Mouse (Mus musculus): ENCODE results near the gene Gna12. TPM values are rescaled to one million over a fixed set of nuclear protein-coding genes. Genes with fewer than 3 reads are reported as not detected.

The Gna12 gene
- polyA plus RNA-seq, 1 experiment from 2014 or later: 49.7 TPM

GRCm38 (mm10) chr5:140752041-140752440 is 78.2 kb downstream of the Gna12 start:
- Histone ChIP-seq H3K4me1 (replicated peaks; ENCODE audit: control insufficient read depth, insufficient read depth, low read length) (no peaks in the 10 kb centered on the region), H3K4me2 (ENCODE audit: low read depth, low read length, severe bottlenecking) (no peak overlapping the region), H3K4me3 (ENCODE audit: low read depth, low read length) (no peak overlapping the region), H3K9me3 (ENCODE audit: control insufficient read depth, low read length) (no peaks in the 10 kb centered on the region; the same call in 1 of the 2 replicates), H3K9ac (ENCODE audit: low read length) (no peak overlapping the region), H3K27me3 (ENCODE audit: control insufficient read depth, insufficient read depth, low read length) (no peaks in the 10 kb centered on the region), H3K27ac (ENCODE audit: low read depth, low read length) (no peak overlapping the region), H3K36me3 (ENCODE audit: control insufficient read depth, insufficient read depth, low read length) (no peaks in the 10 kb centered on the region)
- 90% methylated on average over 15 of the region's 15 CpGs for WGBS
- ATAC-seq (replicated peaks; ENCODE audit: low FRiP score) (no peak), DNase-seq (ENCODE audit: low spot score) (no peak)

- Histone ChIP-seq H3K4me3 (ENCODE audit: low read depth, low read length) (no peak overlapping the region), H3K4me2 (ENCODE audit: low read depth, low read length, severe bottlenecking) (no peak overlapping the region), H3K27me3 (ENCODE audit: control insufficient read depth, insufficient read depth, low read length) (no peaks in the 10 kb centered on the region), H3K27ac (ENCODE audit: low read depth, low read length) (no peak overlapping the region), H3K36me3 (ENCODE audit: control insufficient read depth, insufficient read depth, low read length) (no peaks in the 10 kb centered on the region), H3K4me1 (replicated peaks; ENCODE audit: control insufficient read depth, insufficient read depth, low read length) (no peaks in the 10 kb centered on the region), H3K9ac (ENCODE audit: low read length) (no peak overlapping the region), H3K9me3 (ENCODE audit: control insufficient read depth, low read length) (no peaks in the 10 kb centered on the region; the same call in 1 of the 2 replicates)
- no peak for DNase-seq (ENCODE audit: low spot score)
- no peak for ATAC-seq (replicated peaks; ENCODE audit: low FRiP score)
- 3% methylated on average over 1 of the region's 2 CpGs for WGBS
Measured at GRCm38 (mm10) chr5:140750925-140751324, 79.3 kb downstream of the Gna12 start.

GRCm38 (mm10) chr5:140749062-140749875 is 81.0 kb downstream of the Gna12 start:
- H3K4me1 ChIP-seq (replicated peaks; ENCODE audit: control insufficient read depth, insufficient read depth, low read length): no peaks in the 10 kb centered on the region
- H3K36me3 ChIP-seq (ENCODE audit: control insufficient read depth, insufficient read depth, low read length): no peaks in the 10 kb centered on the region
- H3K27me3 ChIP-seq (ENCODE audit: control insufficient read depth, insufficient read depth, low read length): no peaks in the 10 kb centered on the region
- DNase-seq (ENCODE audit: low spot score) (peak; percentile 84), ATAC-seq (replicated peaks; ENCODE audit: low FRiP score) (peak; percentile 83)
- no peak overlapping the region for H3K27ac ChIP-seq (ENCODE audit: low read depth, low read length)
- WGBS: 25% methylated on average over 12 of the region's 12 CpGs
- peak overlapping the region; percentile 3; the same call in 1 of the 2 replicates for H3K4me3 ChIP-seq (ENCODE audit: low read depth, low read length)
- peak overlapping the region; percentile 55 for H3K9ac ChIP-seq (ENCODE audit: low read length)
- H3K4me2 ChIP-seq (ENCODE audit: low read depth, low read length, severe bottlenecking): peak overlapping the region; percentile 28
- H3K9me3 ChIP-seq (ENCODE audit: control insufficient read depth, low read length): no peaks in the 10 kb centered on the region; the same call in 1 of the 2 replicates

- Histone ChIP-seq H3K27me3 (ENCODE audit: control insufficient read depth, insufficient read depth, low read length) (no peaks in the 10 kb centered on the region), H3K4me2 (ENCODE audit: low read depth, low read length, severe bottlenecking) (no peak overlapping the region), H3K27ac (ENCODE audit: low read depth, low read length) (no peak overlapping the region), H3K4me1 (replicated peaks; ENCODE audit: control insufficient read depth, insufficient read depth, low read length) (no peaks in the 10 kb centered on the region), H3K9me3 (ENCODE audit: control insufficient read depth, low read length) (no peaks in the 10 kb centered on the region; the same call in 1 of the 2 replicates), H3K9ac (ENCODE audit: low read length) (no peak overlapping the region), H3K4me3 (ENCODE audit: low read depth, low read length) (no peak overlapping the region), H3K36me3 (ENCODE audit: control insufficient read depth, insufficient read depth, low read length) (no peaks in the 10 kb centered on the region)
- ATAC-seq (replicated peaks; ENCODE audit: low FRiP score) (no peak), DNase-seq (ENCODE audit: low spot score) (no peak)
- WGBS: 85% methylated on average over 10 of the region's 10 CpGs
Measured at GRCm38 (mm10) chr5:140748425-140748824, 81.8 kb downstream of the Gna12 start.

GRCm38 (mm10) chr5:140743706-140744131 is 86.5 kb downstream of the Gna12 start:
- H3K4me3 ChIP-seq (ENCODE audit: low read depth, low read length): no peak overlapping the region
- H3K4me2 ChIP-seq (ENCODE audit: low read depth, low read length, severe bottlenecking): no peak overlapping the region
- no peak overlapping the region for H3K9ac ChIP-seq (ENCODE audit: low read length)
- peak; percentile 67 for DNase-seq (ENCODE audit: low spot score)
- ATAC-seq (replicated peaks; ENCODE audit: low FRiP score): no peak
- no peaks in the 10 kb centered on the region for H3K4me1 ChIP-seq (replicated peaks; ENCODE audit: control insufficient read depth, insufficient read depth, low read length)
- no peaks in the 10 kb centered on the region for H3K36me3 ChIP-seq (ENCODE audit: control insufficient read depth, insufficient read depth, low read length)
- no peaks in the 10 kb centered on the region for H3K9me3 ChIP-seq (ENCODE audit: control insufficient read depth, low read length)
- H3K27ac ChIP-seq (ENCODE audit: low read depth, low read length): no peak overlapping the region
- H3K27me3 ChIP-seq (ENCODE audit: control insufficient read depth, insufficient read depth, low read length): no peaks in the 10 kb centered on the region
- WGBS: 32% methylated on average over 12 of the region's 12 CpGs

- no peaks in the 10 kb centered on the region for H3K27me3 ChIP-seq (ENCODE audit: control insufficient read depth, insufficient read depth, low read length)
- no peak overlapping the region for H3K4me3 ChIP-seq (ENCODE audit: low read depth, low read length)
- H3K27ac ChIP-seq (ENCODE audit: low read depth, low read length): no peak overlapping the region
- DNase-seq (ENCODE audit: low spot score) (no peak), ATAC-seq (replicated peaks; ENCODE audit: low FRiP score) (no peak)
- no peaks in the 10 kb centered on the region for H3K4me1 ChIP-seq (replicated peaks; ENCODE audit: control insufficient read depth, insufficient read depth, low read length)
- no peaks in the 10 kb centered on the region for H3K9me3 ChIP-seq (ENCODE audit: control insufficient read depth, low read length)
- no peak overlapping the region for H3K9ac ChIP-seq (ENCODE audit: low read length)
- H3K4me2 ChIP-seq (ENCODE audit: low read depth, low read length, severe bottlenecking): no peak overlapping the region
- H3K36me3 ChIP-seq (ENCODE audit: control insufficient read depth, insufficient read depth, low read length): no peaks in the 10 kb centered on the region
Measured at GRCm38 (mm10) chr5:140741877-140742276, 88.4 kb downstream of the Gna12 start.

- H3K4me1 ChIP-seq (replicated peaks; ENCODE audit: control insufficient read depth, insufficient read depth, low read length): no peaks in the 10 kb centered on the region
- H3K9me3 ChIP-seq (ENCODE audit: control insufficient read depth, low read length): no peaks in the 10 kb centered on the region
- WGBS: 87% methylated on average over 11 of the region's 11 CpGs
- H3K27me3 ChIP-seq (ENCODE audit: control insufficient read depth, insufficient read depth, low read length): no peaks in the 10 kb centered on the region; the same call in 1 of the 2 replicates
- DNase-seq (ENCODE audit: low spot score) (no peak), ATAC-seq (replicated peaks; ENCODE audit: low FRiP score) (no peak)
- no peaks in the 10 kb centered on the region for H3K36me3 ChIP-seq (ENCODE audit: control insufficient read depth, insufficient read depth, low read length)
- H3K27ac ChIP-seq (ENCODE audit: low read depth, low read length): no peak overlapping the region
- H3K9ac ChIP-seq (ENCODE audit: low read length): no peak overlapping the region
- no peak overlapping the region for H3K4me2 ChIP-seq (ENCODE audit: low read depth, low read length, severe bottlenecking)
- H3K4me3 ChIP-seq (ENCODE audit: low read depth, low read length): no peak overlapping the region
Measured at GRCm38 (mm10) chr5:140741040-140741439, 89.2 kb downstream of the Gna12 start.

GRCm38 (mm10) chr5:140739813-140740212 is 90.4 kb downstream of the Gna12 start:
- Histone ChIP-seq H3K4me2 (ENCODE audit: low read depth, low read length, severe bottlenecking) (no peak overlapping the region), H3K27me3 (ENCODE audit: control insufficient read depth, insufficient read depth, low read length) (peaks cover 12% of the 10 kb centered on the region), H3K27ac (ENCODE audit: low read depth, low read length) (no peak overlapping the region), H3K9ac (ENCODE audit: low read length) (no peak overlapping the region), H3K4me1 (replicated peaks; ENCODE audit: control insufficient read depth, insufficient read depth, low read length) (no peaks in the 10 kb centered on the region; the same call in 1 of the 2 replicates), H3K4me3 (ENCODE audit: low read depth, low read length) (no peak overlapping the region), H3K9me3 (ENCODE audit: control insufficient read depth, low read length) (no peaks in the 10 kb centered on the region), H3K36me3 (ENCODE audit: control insufficient read depth, insufficient read depth, low read length) (no peaks in the 10 kb centered on the region)
- ATAC-seq (replicated peaks; ENCODE audit: low FRiP score) (no peak), DNase-seq (ENCODE audit: low spot score) (no peak)
- 83% methylated on average over 12 of the region's 12 CpGs for WGBS

GRCm38 (mm10) chr5:140736166-140736565 is 94.1 kb downstream of the Gna12 start:
- ATAC-seq (replicated peaks; ENCODE audit: low FRiP score) (no peak), DNase-seq (ENCODE audit: low spot score) (no peak)
- Histone ChIP-seq H3K9me3 (ENCODE audit: control insufficient read depth, low read length) (no peaks in the 10 kb centered on the region), H3K4me3 (ENCODE audit: low read depth, low read length) (no peak overlapping the region), H3K36me3 (ENCODE audit: control insufficient read depth, insufficient read depth, low read length) (no peaks in the 10 kb centered on the region), H3K4me1 (replicated peaks; ENCODE audit: control insufficient read depth, insufficient read depth, low read length) (no peaks in the 10 kb centered on the region; the same call in 1 of the 2 replicates), H3K27ac (ENCODE audit: low read depth, low read length) (no peak overlapping the region), H3K27me3 (ENCODE audit: control insufficient read depth, insufficient read depth, low read length) (peaks cover 12% of the 10 kb centered on the region), H3K4me2 (ENCODE audit: low read depth, low read length, severe bottlenecking) (no peak overlapping the region), H3K9ac (ENCODE audit: low read length) (no peak overlapping the region)
- 26% methylated on average over 12 of the region's 13 CpGs for WGBS

Measured in forebrain, embryonic 11.5 days (tissue).